ENCODE assay signal across 22 mouse cellular contexts in genomic region chr17:60738211-60738610, GRCm38 (mm10).
A peak's percentile ranks its signal among the peaks of the same experiment; 100 is the strongest.
DNase-seq lines count a peak whose midpoint lies in the region; ATAC-seq and TF ChIP-seq lines count a peak whose summit lies in the region.
"Had no signal": no experiment of that assay in that cellular context is flagged by ENCODE, and none has a peak within 500 bp of the region (broad histone marks: within the 10 kb centered on the region; RNA-seq: fewer than 3 reads in every experiment).

No protein-coding gene starts in this region.

- no peaks in the 10 kb centered on the region for H3K4me1 ChIP-seq in embryonic facial prominence, embryonic 11.5 days (ENCODE audit: control insufficient read depth, insufficient read depth, low read length)
- no peaks in the 10 kb centered on the region for H3K4me1 ChIP-seq in embryonic facial prominence, embryonic 10.5 days
- H3K4me1 ChIP-seq in midbrain, embryonic 12.5 days, result no peaks in the 10 kb centered on the region
- H3K4me1 ChIP-seq in midbrain, postnatal 0 days (ENCODE audit: insufficient read depth, low read length), result no peaks in the 10 kb centered on the region
- H3K4me1 ChIP-seq in embryonic facial prominence, embryonic 14.5 days (ENCODE audit: control insufficient read depth, insufficient read depth, low read length), result no peaks in the 10 kb centered on the region
- H3K4me1 ChIP-seq: embryonic facial prominence, embryonic 12.5 days; embryonic facial prominence, embryonic 15.5 days; forebrain, embryonic 13.5 days; forebrain, embryonic 15.5 days had no signal

- H3K4me3 ChIP-seq in embryonic facial prominence, embryonic 11.5 days (ENCODE audit: low read depth, low read length), result no peak overlapping the region
- H3K4me3 ChIP-seq in embryonic facial prominence, embryonic 10.5 days, result no peak overlapping the region
- no peak overlapping the region for H3K4me3 ChIP-seq in midbrain, embryonic 12.5 days
- H3K4me3 ChIP-seq in midbrain, postnatal 0 days (ENCODE audit: low read depth, low read length), result no peak overlapping the region
- no peak overlapping the region for H3K4me3 ChIP-seq in embryonic facial prominence, embryonic 14.5 days (ENCODE audit: low read depth, low read length)
- H3K4me3 ChIP-seq: embryonic facial prominence, embryonic 12.5 days; embryonic facial prominence, embryonic 15.5 days; erythroblast, embryonic 14.5 days; forebrain, embryonic 13.5 days; forebrain, embryonic 15.5 days had no signal

- H3K27ac ChIP-seq in embryonic facial prominence, embryonic 11.5 days (replicated peaks; ENCODE audit: low read depth, low read length), result no peak overlapping the region
- H3K27ac ChIP-seq in embryonic facial prominence, embryonic 10.5 days (replicated peaks), result no peak overlapping the region
- no peak overlapping the region for H3K27ac ChIP-seq in midbrain, embryonic 12.5 days (replicated peaks)
- H3K27ac ChIP-seq in midbrain, postnatal 0 days (ENCODE audit: low read depth, low read length), result no peak overlapping the region
- no peak overlapping the region for H3K27ac ChIP-seq in embryonic facial prominence, embryonic 14.5 days (replicated peaks; ENCODE audit: low read depth, low read length)
- H3K27ac ChIP-seq: embryonic facial prominence, embryonic 12.5 days; embryonic facial prominence, embryonic 15.5 days; forebrain, embryonic 13.5 days; forebrain, embryonic 15.5 days had no signal

- no peak overlapping the region for H3K9ac ChIP-seq in embryonic facial prominence, embryonic 11.5 days (replicated peaks; ENCODE audit: low read length)
- H3K9ac ChIP-seq in midbrain, embryonic 12.5 days (replicated peaks), result no peak overlapping the region
- no peak overlapping the region for H3K9ac ChIP-seq in midbrain, postnatal 0 days (replicated peaks; ENCODE audit: low read length, poor library complexity, severe bottlenecking)
- H3K9ac ChIP-seq in embryonic facial prominence, embryonic 14.5 days (ENCODE audit: low read depth, low read length), result no peak overlapping the region
- H3K9ac ChIP-seq: embryonic facial prominence, embryonic 12.5 days; embryonic facial prominence, embryonic 15.5 days; forebrain, embryonic 13.5 days; forebrain, embryonic 15.5 days; forebrain, postnatal 0 days had no signal

- no peaks in the 10 kb centered on the region for H3K27me3 ChIP-seq in embryonic facial prominence, embryonic 11.5 days (ENCODE audit: control insufficient read depth, insufficient read depth, low read length)
- no peaks in the 10 kb centered on the region for H3K27me3 ChIP-seq in embryonic facial prominence, embryonic 10.5 days (replicated peaks; ENCODE audit: low read depth, poor library complexity, severe bottlenecking)
- peaks cover 50% of the 10 kb centered on the region for H3K27me3 ChIP-seq in midbrain, embryonic 12.5 days
- peaks cover 10% of the 10 kb centered on the region; the same call in 1 of the 2 replicates for H3K27me3 ChIP-seq in midbrain, postnatal 0 days (ENCODE audit: insufficient read depth, low read length)
- no peaks in the 10 kb centered on the region for H3K27me3 ChIP-seq in embryonic facial prominence, embryonic 14.5 days (replicated peaks; ENCODE audit: control insufficient read depth, insufficient read depth, low read length)
- H3K27me3 ChIP-seq: embryonic facial prominence, embryonic 12.5 days; embryonic facial prominence, embryonic 15.5 days; forebrain, embryonic 13.5 days; forebrain, embryonic 15.5 days had no signal

- DNase-seq in embryonic facial prominence, embryonic 11.5 days (ENCODE audit: low spot score), result peak; percentile 73
- no peak for DNase-seq in embryonic facial prominence, embryonic 10.5 days (ENCODE audit: low spot score)
- DNase-seq in midbrain, postnatal 0 days (ENCODE audit: low spot score), result no peak
- DNase-seq in 3T3-L1 (ENCODE audit: low read depth, low spot score), result peak; percentile 57
- DNase-seq in embryonic facial prominence, embryonic 14.5 days (ENCODE audit: low spot score), result peak; percentile 76
- no peak for DNase-seq in retina, embryonic 14.5 days (ENCODE audit: low spot score)
- no peak for DNase-seq in layer of hippocampus, adult 11-12 months (ENCODE audit: low spot score)
- DNase-seq: adrenal gland, adult 8-10 months; adrenal gland, postnatal 14 days; adrenal gland, postnatal 36 days; cerebellum, adult 11-12 months; cerebellum, adult 2 months; cerebellum, adult 9-10 months; cerebellum, postnatal 10 days; cerebellum, postnatal 25 days; forebrain, postnatal 0 days had no signal

- no peaks in the 10 kb centered on the region for H3K9me3 ChIP-seq in embryonic facial prominence, embryonic 11.5 days (replicated peaks; ENCODE audit: control insufficient read depth, low read length)
- H3K9me3 ChIP-seq in embryonic facial prominence, embryonic 10.5 days, result no peaks in the 10 kb centered on the region
- H3K9me3 ChIP-seq in midbrain, embryonic 12.5 days, result no peaks in the 10 kb centered on the region
- H3K9me3 ChIP-seq in midbrain, postnatal 0 days (ENCODE audit: low read length), result no peaks in the 10 kb centered on the region
- H3K9me3 ChIP-seq in embryonic facial prominence, embryonic 14.5 days (ENCODE audit: control insufficient read depth, low read length), result no peaks in the 10 kb centered on the region
- H3K9me3 ChIP-seq: embryonic facial prominence, embryonic 12.5 days; embryonic facial prominence, embryonic 15.5 days; forebrain, embryonic 13.5 days; forebrain, embryonic 15.5 days had no signal

- no peaks in the 10 kb centered on the region for H3K36me3 ChIP-seq in embryonic facial prominence, embryonic 11.5 days (replicated peaks; ENCODE audit: control insufficient read depth, insufficient read depth, low read depth, low read length)
- H3K36me3 ChIP-seq in embryonic facial prominence, embryonic 10.5 days (replicated peaks), result no peaks in the 10 kb centered on the region
- no peaks in the 10 kb centered on the region for H3K36me3 ChIP-seq in midbrain, embryonic 12.5 days
- H3K36me3 ChIP-seq in midbrain, postnatal 0 days (ENCODE audit: insufficient read depth, low read length), result no peaks in the 10 kb centered on the region
- no peaks in the 10 kb centered on the region for H3K36me3 ChIP-seq in embryonic facial prominence, embryonic 14.5 days (ENCODE audit: control insufficient read depth, insufficient read depth, low read length)
- H3K36me3 ChIP-seq: embryonic facial prominence, embryonic 12.5 days; embryonic facial prominence, embryonic 15.5 days; forebrain, embryonic 15.5 days had no signal

- no peak for TF ChIP-seq CTCF in midbrain, postnatal 0 days (IDR thresholded peaks at IDR 0.05)

- H3K4me2 ChIP-seq in embryonic facial prominence, embryonic 11.5 days (ENCODE audit: low read depth, low read length), result no peak overlapping the region
- H3K4me2 ChIP-seq in midbrain, embryonic 12.5 days (replicated peaks), result no peak overlapping the region
- no peak overlapping the region for H3K4me2 ChIP-seq in midbrain, postnatal 0 days (ENCODE audit: low read depth, low read length, poor library complexity, severe bottlenecking)
- H3K4me2 ChIP-seq in embryonic facial prominence, embryonic 14.5 days (ENCODE audit: low read depth, low read length), result no peak overlapping the region
- H3K4me2 ChIP-seq: embryonic facial prominence, embryonic 12.5 days; embryonic facial prominence, embryonic 15.5 days; forebrain, embryonic 13.5 days; forebrain, embryonic 15.5 days had no signal

- ATAC-seq in embryonic facial prominence, embryonic 11.5 days (replicated peaks; ENCODE audit: insufficient number of reproducible peaks, low FRiP score, low TSS enrichment, low read depth), result no peak
- ATAC-seq in midbrain, embryonic 12.5 days (ENCODE audit: low FRiP score, low read depth), result peak; percentile 63; the same call in 1 of the 2 replicates
- no peak for ATAC-seq in midbrain, postnatal 0 days (ENCODE audit: low FRiP score)
- no peak for ATAC-seq in embryonic facial prominence, embryonic 14.5 days (ENCODE audit: low read depth)
- ATAC-seq: forebrain, embryonic 13.5 days; forebrain, embryonic 15.5 days; forebrain, postnatal 0 days had no signal

- 39% methylated on average over 1 of the region's 1 CpGs for WGBS in embryonic facial prominence, embryonic 11.5 days
- WGBS in embryonic facial prominence, embryonic 10.5 days, result 46% methylated on average over 1 of the region's 1 CpGs
- WGBS in midbrain, embryonic 12.5 days, result 72% methylated on average over 1 of the region's 1 CpGs
- 63% methylated on average over 1 of the region's 1 CpGs for WGBS in midbrain, postnatal 0 days
- WGBS in embryonic facial prominence, embryonic 14.5 days, result 18% methylated on average over 1 of the region's 1 CpGs

Comparison
In these comparisons a context has a peak if more than half of its experiments do, and no peak if none do; other contexts are left out.
1. DNase-seq: peak in embryonic facial prominence, embryonic 11.5 days (single experiment), 3T3-L1 (single experiment) and embryonic facial prominence, embryonic 14.5 days (single experiment); none in embryonic facial prominence, embryonic 10.5 days (single experiment), midbrain, postnatal 0 days (single experiment), retina, embryonic 14.5 days (single experiment) and layer of hippocampus, adult 11-12 months (single experiment).